Mouse (Mus musculus): ENCODE results near the gene Hspb6. TPM values are rescaled to one million over a fixed set of nuclear protein-coding genes. Genes with fewer than 3 reads are reported as not detected.
A peak's percentile ranks its signal among the peaks of the same experiment; 100 is the strongest.

The Hspb6 gene
- polyA plus RNA-seq, 1 experiment from 2014 or later, result 5.4 TPM

- DNase-seq (ENCODE audit: low spot score) (no peak), ATAC-seq (replicated peaks; ENCODE audit: low FRiP score) (peak; percentile 7; the same call in 1 of the 2 replicates)
- peak overlapping the region; percentile 62; the same call in 1 of the 2 replicates for H3K27ac ChIP-seq (ENCODE audit: low read depth, low read length)
- H3K9me3 ChIP-seq (ENCODE audit: control insufficient read depth, low read length), result no peaks in the 10 kb centered on the region
- peaks cover 11% of the 10 kb centered on the region for H3K4me1 ChIP-seq (replicated peaks; ENCODE audit: control insufficient read depth, insufficient read depth, low read length)
- WGBS, result 11% methylated on average over 12 of the region's 12 CpGs
- H3K27me3 ChIP-seq (replicated peaks; ENCODE audit: control insufficient read depth, insufficient read depth, low read length), result no peaks in the 10 kb centered on the region
- peak overlapping the region; percentile 72 for H3K9ac ChIP-seq (ENCODE audit: low read depth, low read length)
- peak overlapping the region; percentile 75 for H3K4me3 ChIP-seq (ENCODE audit: low read depth, low read length)
- H3K4me2 ChIP-seq, result peak overlapping the region; percentile 75
- H3K36me3 ChIP-seq (ENCODE audit: control insufficient read depth, insufficient read depth, low read length), result peaks cover 21% of the 10 kb centered on the region
These were observed 6.9 kb downstream of the Hspb6 start for GRCm38 (mm10) chr7:30558656-30559442.

- H3K27ac ChIP-seq (ENCODE audit: low read depth, low read length), result peak within 1 kb of the TSS; percentile 62; the same call in 1 of the 2 replicates
- peak within 1 kb of the TSS; percentile 72 for H3K9ac ChIP-seq (ENCODE audit: low read depth, low read length)
- WGBS, result under 1% methylated on average over 20 of the region's 20 CpGs
- H3K4me2 ChIP-seq, result peak within 1 kb of the TSS; percentile 75
- H3K4me1 ChIP-seq (replicated peaks; ENCODE audit: control insufficient read depth, insufficient read depth, low read length), result peaks cover 17% of the 10 kb centered on the region
- H3K36me3 ChIP-seq (ENCODE audit: control insufficient read depth, insufficient read depth, low read length), result peaks cover 21% of the 10 kb centered on the region
- DNase-seq (ENCODE audit: low spot score) (peak; percentile 86), ATAC-seq (replicated peaks; ENCODE audit: low FRiP score) (peak; percentile 81)
- no peaks in the 10 kb centered on the region for H3K9me3 ChIP-seq (ENCODE audit: control insufficient read depth, low read length)
- H3K27me3 ChIP-seq (replicated peaks; ENCODE audit: control insufficient read depth, insufficient read depth, low read length), result no peaks in the 10 kb centered on the region
- H3K4me3 ChIP-seq (ENCODE audit: low read depth, low read length), result peak within 1 kb of the TSS; percentile 75
These were observed 7.5 kb downstream of the Hspb6 start, which contains the start of gene Lin37 for GRCm38 (mm10) chr7:30559443-30559954. TSS of gene Lin37 (minus strand) at chr7:30559838.

GRCm38 (mm10) chr7:30560296-30560695 lies 8.3 kb downstream of the Hspb6 start:
- H3K4me3 ChIP-seq (ENCODE audit: low read depth, low read length), result 0 out of 2 replicates have a peak overlapping the region, but pooled peaks have one; percentile 75
- DNase-seq (ENCODE audit: low spot score), result no peak
- H3K9ac ChIP-seq (ENCODE audit: low read depth, low read length), result no peak overlapping the region
- H3K9me3 ChIP-seq (ENCODE audit: control insufficient read depth, low read length), result no peaks in the 10 kb centered on the region
- peaks cover 15% of the 10 kb centered on the region for H3K36me3 ChIP-seq (ENCODE audit: control insufficient read depth, insufficient read depth, low read length)
- no peak overlapping the region for H3K27ac ChIP-seq (ENCODE audit: low read depth, low read length)
- H3K27me3 ChIP-seq (replicated peaks; ENCODE audit: control insufficient read depth, insufficient read depth, low read length), result no peaks in the 10 kb centered on the region
- peaks cover 17% of the 10 kb centered on the region for H3K4me1 ChIP-seq (replicated peaks; ENCODE audit: control insufficient read depth, insufficient read depth, low read length)
- no peak for ATAC-seq (replicated peaks; ENCODE audit: low FRiP score)
- WGBS, result 63% methylated on average over 2 of the region's 2 CpGs
- peak overlapping the region; percentile 75 for H3K4me2 ChIP-seq

- Histone ChIP-seq H3K9me3 (ENCODE audit: control insufficient read depth, low read length) (no peaks in the 10 kb centered on the region), H3K27me3 (replicated peaks; ENCODE audit: control insufficient read depth, insufficient read depth, low read length) (no peaks in the 10 kb centered on the region), H3K4me2 (peak overlapping the region; percentile 80), H3K4me1 (replicated peaks; ENCODE audit: control insufficient read depth, insufficient read depth, low read length) (peaks cover 17% of the 10 kb centered on the region), H3K9ac (ENCODE audit: low read depth, low read length) (peak overlapping the region; percentile 74), H3K4me3 (ENCODE audit: low read depth, low read length) (peak overlapping the region; percentile 81), H3K36me3 (ENCODE audit: control insufficient read depth, insufficient read depth, low read length) (peaks cover 5% of the 10 kb centered on the region; the same call in 1 of the 2 replicates), H3K27ac (ENCODE audit: low read depth, low read length) (peak overlapping the region; percentile 51; the same call in 1 of the 2 replicates)
- DNase-seq (ENCODE audit: low spot score) (peak; percentile 44), ATAC-seq (replicated peaks; ENCODE audit: low FRiP score) (0 out of 2 replicates have a peak, but pooled peaks have one; percentile 5)
- WGBS, result under 1% methylated on average over 27 of the region's 27 CpGs
These were observed 10.6 kb downstream of the Hspb6 start for GRCm38 (mm10) chr7:30562526-30563116.

GRCm38 (mm10) chr7:30563117-30563905 lies 11.3 kb downstream of the Hspb6 start, which contains the start of the genes U2af1l4, Gm49396 and Psenen:
TSS of gene U2af1l4 (plus strand) at chr7:30563301.
TSS of gene Gm49396 (plus strand) at chr7:30563344.
TSS of gene Psenen (minus strand) at chr7:30563627.
- Histone ChIP-seq H3K27ac (ENCODE audit: low read depth, low read length) (peak within 1 kb of the TSS; percentile 97), H3K36me3 (ENCODE audit: control insufficient read depth, insufficient read depth, low read length) (peaks cover 9% of the 10 kb centered on the region; the same call in 1 of the 2 replicates), H3K4me1 (replicated peaks; ENCODE audit: control insufficient read depth, insufficient read depth, low read length) (peaks cover 14% of the 10 kb centered on the region), H3K9ac (ENCODE audit: low read depth, low read length) (peak within 1 kb of the TSS; percentile 74), H3K27me3 (replicated peaks; ENCODE audit: control insufficient read depth, insufficient read depth, low read length) (no peaks in the 10 kb centered on the region), H3K9me3 (ENCODE audit: control insufficient read depth, low read length) (no peaks in the 10 kb centered on the region), H3K4me3 (ENCODE audit: low read depth, low read length) (peak within 1 kb of the TSS; percentile 81), H3K4me2 (peak within 1 kb of the TSS; percentile 84)
- ATAC-seq (replicated peaks; ENCODE audit: low FRiP score) (peak; percentile 83), DNase-seq (ENCODE audit: low spot score) (peak; percentile 91)
- under 1% methylated on average over 45 of the region's 45 CpGs for WGBS

GRCm38 (mm10) chr7:30563906-30564280 lies 11.9 kb downstream of the Hspb6 start:
- ATAC-seq (replicated peaks; ENCODE audit: low FRiP score) (no peak), DNase-seq (ENCODE audit: low spot score) (no peak)
- H3K36me3 ChIP-seq (ENCODE audit: control insufficient read depth, insufficient read depth, low read length), result peaks cover 12% of the 10 kb centered on the region
- 29% methylated on average over 6 of the region's 6 CpGs for WGBS
- H3K9me3 ChIP-seq (ENCODE audit: control insufficient read depth, low read length), result no peaks in the 10 kb centered on the region
- H3K9ac ChIP-seq (ENCODE audit: low read depth, low read length), result peak overlapping the region; percentile 74
- peaks cover 9% of the 10 kb centered on the region for H3K4me1 ChIP-seq (replicated peaks; ENCODE audit: control insufficient read depth, insufficient read depth, low read length)
- peak overlapping the region; percentile 97 for H3K27ac ChIP-seq (ENCODE audit: low read depth, low read length)
- H3K27me3 ChIP-seq (replicated peaks; ENCODE audit: control insufficient read depth, insufficient read depth, low read length), result no peaks in the 10 kb centered on the region
- peak overlapping the region; percentile 81 for H3K4me3 ChIP-seq (ENCODE audit: low read depth, low read length)
- H3K4me2 ChIP-seq, result peak overlapping the region; percentile 84

GRCm38 (mm10) chr7:30564970-30565571 lies 13.1 kb downstream of the Hspb6 start, which contains the start of gene Igflr1:
TSS of gene Igflr1 (plus strand) at chr7:30565427.
- Histone ChIP-seq H3K4me3 (ENCODE audit: low read depth, low read length) (no peak within 1 kb of the TSS), H3K4me2 (peak within 1 kb of the TSS; percentile 84)
- ATAC-seq (replicated peaks; ENCODE audit: low FRiP score), result no peak

More at GRCm38 (mm10) chr7:30564970-30565571, 13.1 kb downstream of the Hspb6 start, which contains the start of gene Igflr1:
- H3K27ac ChIP-seq (ENCODE audit: low read depth, low read length), result no peak within 1 kb of the TSS
- no peaks in the 10 kb centered on the region for H3K27me3 ChIP-seq (replicated peaks; ENCODE audit: control insufficient read depth, insufficient read depth, low read length)
- no peak within 1 kb of the TSS for H3K9ac ChIP-seq (ENCODE audit: low read depth, low read length)
- 93% methylated on average over 12 of the region's 12 CpGs for WGBS
- peaks cover 16% of the 10 kb centered on the region for H3K36me3 ChIP-seq (ENCODE audit: control insufficient read depth, insufficient read depth, low read length)
- DNase-seq (ENCODE audit: low spot score), result no peak
- peaks cover 9% of the 10 kb centered on the region for H3K4me1 ChIP-seq (replicated peaks; ENCODE audit: control insufficient read depth, insufficient read depth, low read length)
- H3K9me3 ChIP-seq (ENCODE audit: control insufficient read depth, low read length), result no peaks in the 10 kb centered on the region

All from liver, embryonic 11.5 days (tissue).